Comparison of ENCODE assay signal across 24 mouse cellular contexts in genomic region chr9:80057690-80058089, GRCm38 (mm10). TPM values are rescaled to one million over a fixed set of nuclear protein-coding genes. Genes with fewer than 3 reads are reported as not detected.
DNase-seq lines count a peak whose midpoint lies in the region; ATAC-seq and TF ChIP-seq lines count a peak whose summit lies in the region.
"Had no signal": no experiment of that assay in that cellular context is flagged by ENCODE, and none has a peak within 500 bp of the region (broad histone marks: within the 10 kb centered on the region; RNA-seq: fewer than 3 reads in every experiment).

No protein-coding gene starts in this region.

- no peaks in the 10 kb centered on the region for H3K79me3 ChIP-seq in C2C12 (ENCODE audit: low read depth)

- H3K27me3 ChIP-seq in C2C12 (ENCODE audit: control insufficient read depth, insufficient read depth, insufficient read length): no peaks in the 10 kb centered on the region
- no peaks in the 10 kb centered on the region for H3K27me3 ChIP-seq in forebrain, embryonic 15.5 days
- H3K27me3 ChIP-seq in intestine, postnatal 0 days (replicated peaks; ENCODE audit: control insufficient read depth, insufficient read depth, low read length): no peaks in the 10 kb centered on the region
- H3K27me3 ChIP-seq: heart, embryonic 13.5 days; intestine, embryonic 15.5 days; limb, embryonic 13.5 days; liver, embryonic 12.5 days; midbrain, embryonic 13.5 days had no signal

- no peak overlapping the region for H3K27ac ChIP-seq in forebrain, embryonic 15.5 days (replicated peaks)
- H3K27ac ChIP-seq in intestine, postnatal 0 days (ENCODE audit: low read depth, low read length): no peak overlapping the region
- H3K27ac ChIP-seq: forebrain, embryonic 10.5 days; heart, adult 2 months; heart, embryonic 13.5 days; hindbrain, embryonic 14.5 days; intestine, embryonic 15.5 days; limb, embryonic 13.5 days; liver, embryonic 12.5 days; midbrain, embryonic 13.5 days had no signal

- peak; percentile 52 for DNase-seq in NIH3T3 (ENCODE audit: low read depth)
- DNase-seq in cerebellum, adult 11-12 months: no peak
- DNase-seq: adrenal gland, postnatal 36 days; cerebellum, postnatal 10 days; gastrocnemius, postnatal 25 days; heart, adult 2 months; heart, postnatal 14 days; kidney, adult 9 months; kidney, postnatal 14 days; lung, adult 18-20 months; lung, postnatal 10 days; right cerebral cortex, postnatal 4 days had no signal

- H3K4me1 ChIP-seq in forebrain, embryonic 15.5 days: no peaks in the 10 kb centered on the region
- no peaks in the 10 kb centered on the region for H3K4me1 ChIP-seq in intestine, postnatal 0 days (replicated peaks; ENCODE audit: control insufficient read depth, insufficient read depth, low read length)
- H3K4me1 ChIP-seq: forebrain, embryonic 10.5 days; heart, embryonic 13.5 days; intestine, embryonic 15.5 days; liver, embryonic 12.5 days; midbrain, embryonic 13.5 days had no signal

- TF ChIP-seq CTCF in C2C12 (IDR thresholded peaks at IDR 0.05; ENCODE audit: control insufficient read depth, insufficient read depth, insufficient read length): no peak
- no peak for TF ChIP-seq CTCF in intestine, postnatal 0 days (IDR thresholded peaks at IDR 0.05; ENCODE audit: low read depth)

- H3K9me3 ChIP-seq in forebrain, embryonic 15.5 days: no peaks in the 10 kb centered on the region
- 0 out of 2 replicates have a peak, but pooled peaks cover 3% of the 10 kb centered on the region for H3K9me3 ChIP-seq in intestine, postnatal 0 days (ENCODE audit: control insufficient read depth)
- H3K9me3 ChIP-seq: forebrain, embryonic 10.5 days; intestine, embryonic 15.5 days; liver, embryonic 12.5 days; midbrain, embryonic 13.5 days had no signal

- no peaks in the 10 kb centered on the region for H3K79me2 ChIP-seq in C2C12 (ENCODE audit: control insufficient read depth, insufficient read depth)

- no peaks in the 10 kb centered on the region for H3K36me3 ChIP-seq in C2C12 (ENCODE audit: control insufficient read depth, insufficient read depth)
- H3K36me3 ChIP-seq in forebrain, embryonic 15.5 days: no peaks in the 10 kb centered on the region
- no peaks in the 10 kb centered on the region for H3K36me3 ChIP-seq in intestine, postnatal 0 days (ENCODE audit: control insufficient read depth, insufficient read depth)
- H3K36me3 ChIP-seq: forebrain, embryonic 10.5 days; heart, embryonic 13.5 days; intestine, embryonic 15.5 days; limb, embryonic 13.5 days; liver, embryonic 12.5 days; midbrain, embryonic 13.5 days had no signal

- peak; percentile 95 for ATAC-seq in megakaryocyte progenitor cell, adult 5-6 weeks (replicated peaks; ENCODE audit: poor library complexity)
- ATAC-seq in forebrain, embryonic 15.5 days (replicated peaks): no peak
- ATAC-seq in intestine, postnatal 0 days: no peak
- ATAC-seq in inflammation-experienced regulatory T-cells, adult 6 months: no peak
- ATAC-seq: intestine, embryonic 15.5 days; liver, embryonic 12.5 days; midbrain, embryonic 13.5 days had no signal

- 88% methylated on average over 2 of the region's 2 CpGs for WGBS in forebrain, embryonic 15.5 days
- WGBS in intestine, postnatal 0 days: 33% methylated on average over 2 of the region's 2 CpGs

- H3K9ac ChIP-seq in forebrain, embryonic 15.5 days (replicated peaks): no peak overlapping the region
- H3K9ac ChIP-seq in intestine, postnatal 0 days (ENCODE audit: low read depth, low read length): no peak overlapping the region
- H3K9ac ChIP-seq: heart, embryonic 13.5 days; hindbrain, embryonic 14.5 days; intestine, embryonic 15.5 days; limb, embryonic 13.5 days; liver, embryonic 12.5 days; midbrain, embryonic 13.5 days had no signal

- no peak overlapping the region for H3K4me3 ChIP-seq in C2C12 (ENCODE audit: insufficient read depth, poor library complexity, severe bottlenecking)
- H3K4me3 ChIP-seq in forebrain, embryonic 15.5 days: no peak overlapping the region
- no peak overlapping the region for H3K4me3 ChIP-seq in intestine, postnatal 0 days (ENCODE audit: low read depth, low read length)
- H3K4me3 ChIP-seq: forebrain, embryonic 10.5 days; heart, adult 2 months; heart, embryonic 13.5 days; intestine, embryonic 15.5 days; limb, embryonic 13.5 days; liver, embryonic 12.5 days; midbrain, embryonic 13.5 days had no signal

- no peak overlapping the region for H3K4me2 ChIP-seq in forebrain, embryonic 15.5 days (replicated peaks)
- H3K4me2 ChIP-seq in intestine, postnatal 0 days (replicated peaks; ENCODE audit: low read depth): no peak overlapping the region
- H3K4me2 ChIP-seq: heart, embryonic 13.5 days; hindbrain, embryonic 14.5 days; intestine, embryonic 15.5 days; limb, embryonic 13.5 days; liver, embryonic 12.5 days; midbrain, embryonic 13.5 days had no signal

- no peak overlapping the region for H3ac ChIP-seq in C2C12 (ENCODE audit: control insufficient read depth, insufficient read length, low read depth)

TF ChIP-seq in C2C12, 6 proteins besides CTCF, POLR2A, EP300 and RAD21:
- TF ChIP-seq USF1 (IDR thresholded peaks at IDR 0.05; ENCODE audit: low read depth) (no peak), FOSL1 (IDR thresholded peaks at IDR 0.05; ENCODE audit: insufficient read depth, low read length, poor library complexity, severe bottlenecking) (peak; percentile 68)
TF ChIP-seq in C2C12: peak in this region for 1.

RNA-seq across cellular contexts. Expression of gene Senp6, which starts 9.0 kb away (rescaled TPM):
- 15.5 TPM for polyA plus RNA-seq in C2C12 (2012; fragmentation: generic; extraction: Trizol)
- 164 and 192 TPM in 2 replicates for total RNA-seq in megakaryocyte progenitor cell, adult 5-6 weeks (2015)
- total RNA-seq in megakaryocyte progenitor cell, adult 5-6 weeks (2017): 114 and 150 TPM in 2 replicates
- 56.3 and 59.8 TPM in 2 replicates for polyA plus RNA-seq in forebrain, embryonic 15.5 days (2015; fragmentation: Nextera tagmentation; extraction: Ambion mirVana)
- polyA plus RNA-seq in intestine, postnatal 0 days (2015; fragmentation: Nextera tagmentation; extraction: Ambion mirVana): 31.9 and 37.5 TPM in 2 replicates
- 10 to 100 TPM; 48.4 to 77.8 (median 69.1) TPM for polyA plus RNA-seq in inflammation-experienced regulatory T-cells, adult 6 months (2017; shearing (Covaris generic))

RNA-seq across cellular contexts. Expression of gene Filip1, which starts 45.0 kb away (rescaled TPM):
- 0.01 TPM for polyA plus RNA-seq in C2C12 (2012; fragmentation: generic; extraction: Trizol)
- total RNA-seq in megakaryocyte progenitor cell, adult 5-6 weeks (2015): 0.66 and 1.3 TPM in 2 replicates
- total RNA-seq in megakaryocyte progenitor cell, adult 5-6 weeks (2017): 0.58 and 2.3 TPM in 2 replicates
- 3.1 and 3.2 TPM in 2 replicates for polyA plus RNA-seq in forebrain, embryonic 15.5 days (2015; fragmentation: Nextera tagmentation; extraction: Ambion mirVana)
- 5.3 and 6.7 TPM in 2 replicates for polyA plus RNA-seq in intestine, postnatal 0 days (2015; fragmentation: Nextera tagmentation; extraction: Ambion mirVana)
- polyA plus RNA-seq in inflammation-experienced regulatory T-cells, adult 6 months (2017; shearing (Covaris generic)): 1 to 10 TPM in 2 of 3 experiments, under 1 TPM in 1; 0.36 to 1.7 (median 1.0) TPM
